Mouse (Mus musculus) gastrocnemius, postnatal 25 days (tissue): ENCODE measurements around the gene Unk. TPM values are rescaled to one million over a fixed set of nuclear protein-coding genes. Genes with fewer than 3 reads are reported as not detected.
"Not testable (repeated sequence)": the region's sequence is repeated elsewhere in the genome, so short reads cannot be mapped to it uniquely, and the experiment has no call there.

Source experiments
- DNase-seq: peaks from one replicate; pipeline ENCODE4 v3.0.0; 2022
- total RNA-seq, 2 experiments: library from RNA; stranded (reverse); gene quantifications; 1 replicate in 1 of 2; 2 replicates in 1 of 2; pipeline ENCODE4 v1.2.3; 2021

Unk gene
- total RNA-seq, 2 experiments from 2014 or later = 6.1 to 6.6 TPM

DNA sequence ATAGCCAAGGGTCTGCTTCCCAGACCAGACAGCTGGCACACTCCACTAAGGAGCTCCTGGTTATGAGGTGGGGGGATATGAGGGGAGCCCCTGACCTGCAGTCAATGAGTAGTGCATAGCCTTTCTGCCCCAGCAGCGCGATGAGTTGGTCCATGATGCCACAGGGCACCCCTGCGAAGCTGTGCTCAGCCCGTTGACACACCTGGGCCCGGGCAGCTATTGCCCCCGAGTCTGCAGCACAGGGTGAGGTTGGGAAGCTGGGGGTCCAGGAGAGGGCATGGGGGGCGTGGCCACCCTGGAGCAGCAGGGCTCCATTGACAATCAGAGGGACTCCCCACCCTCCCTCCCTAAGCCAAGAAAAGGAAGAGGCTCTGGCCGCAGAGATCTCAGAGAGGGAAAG lies 20.0 kb upstream of the Unk start:
- no peak for DNase-seq

DNA sequence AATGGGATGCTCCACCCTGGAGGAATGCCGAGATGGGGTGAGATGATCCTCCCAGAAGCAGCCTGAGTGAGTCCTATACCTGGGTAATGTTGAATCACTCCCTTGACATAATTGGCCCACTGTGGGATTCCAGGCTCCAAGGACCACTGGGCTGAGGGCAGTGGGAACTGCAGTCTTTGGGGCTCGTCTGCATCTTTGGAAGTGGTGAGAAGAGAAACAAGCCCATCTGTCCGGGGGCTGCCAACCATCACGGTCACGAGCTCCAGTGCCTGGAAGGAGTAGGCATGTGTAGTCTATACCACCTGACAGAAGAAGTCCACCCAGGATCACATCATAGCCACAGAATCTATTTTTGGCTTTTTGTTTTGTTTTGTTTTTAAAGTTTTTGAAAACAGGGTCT lies 19.2 kb upstream of the Unk start:
- DNase-seq = no peak

DNA sequence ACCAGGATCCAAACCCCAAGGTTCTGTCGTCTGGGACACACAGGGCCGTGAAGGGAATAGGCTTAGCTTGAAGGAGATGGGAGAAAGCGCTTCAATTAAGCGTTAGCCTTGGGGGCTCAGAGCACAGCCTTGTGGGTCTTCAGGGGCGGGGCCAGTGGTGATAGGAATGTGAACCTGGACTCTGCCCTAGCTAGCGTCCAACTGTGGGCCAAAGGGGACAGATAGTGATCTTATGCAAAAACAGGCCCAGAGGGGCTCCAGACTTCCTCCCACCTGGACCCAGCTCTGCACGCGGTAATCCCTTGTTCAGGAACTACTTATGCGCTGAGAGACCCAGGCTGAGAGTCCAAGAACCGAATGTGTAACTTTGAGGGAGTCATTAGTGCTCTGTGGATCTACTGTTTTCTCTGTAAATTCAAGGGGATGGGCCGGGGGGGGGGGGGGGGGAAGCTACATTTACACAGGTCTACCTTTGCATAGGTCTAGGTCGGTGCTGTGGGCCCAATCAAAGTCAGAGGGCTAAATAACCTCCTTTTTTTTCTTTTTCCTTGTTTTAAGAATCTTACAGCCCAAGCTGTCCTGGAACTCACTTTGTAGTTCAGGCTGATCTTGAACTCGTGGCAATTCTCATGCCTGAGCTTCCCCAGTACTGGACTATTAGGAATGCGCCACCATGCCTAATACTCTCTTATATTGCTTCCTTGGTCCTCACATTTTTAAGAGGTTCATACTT lies 18.4 kb upstream of the Unk start:
- DNase-seq = no peak

DNA sequence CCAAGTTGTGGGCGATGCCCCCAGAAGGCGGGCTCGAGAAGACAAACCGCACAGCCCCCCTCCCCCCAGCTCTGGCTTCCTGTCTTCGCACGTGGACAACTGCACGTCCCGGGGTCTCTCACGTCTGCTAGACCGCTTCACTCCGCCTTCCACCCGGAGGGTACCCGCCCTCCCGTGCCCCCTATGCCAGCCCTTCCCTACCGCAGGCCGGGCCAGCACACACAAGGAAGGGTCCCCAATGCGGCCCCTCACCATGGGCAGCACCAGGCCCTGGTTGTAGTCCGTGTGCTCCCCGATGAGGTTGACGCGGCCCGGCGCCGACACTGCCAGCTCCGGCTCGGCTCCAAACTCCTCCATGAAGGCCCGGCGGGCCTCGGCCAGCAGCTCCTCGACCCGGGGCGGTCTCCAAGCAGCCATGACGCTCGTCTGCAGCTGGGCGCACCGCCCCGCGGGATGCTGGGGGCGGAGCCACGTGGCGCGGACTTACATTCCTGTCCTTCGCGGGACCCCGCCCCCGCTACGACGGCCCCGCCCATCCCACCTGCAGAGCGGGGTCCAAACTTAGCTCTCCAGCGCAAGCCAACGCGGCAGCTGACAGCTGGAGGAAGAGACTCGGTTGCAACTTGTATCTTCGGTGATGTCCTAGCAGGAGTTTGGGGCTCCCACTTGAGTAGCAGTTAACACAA lies 17.7 kb upstream of the Unk start, which contains the start of gene Galk1:
Gene Galk1 (minus strand): TSS at position 458 of the 686 bp plus-strand sequence.
- DNase-seq = peak; percentile 91

DNA sequence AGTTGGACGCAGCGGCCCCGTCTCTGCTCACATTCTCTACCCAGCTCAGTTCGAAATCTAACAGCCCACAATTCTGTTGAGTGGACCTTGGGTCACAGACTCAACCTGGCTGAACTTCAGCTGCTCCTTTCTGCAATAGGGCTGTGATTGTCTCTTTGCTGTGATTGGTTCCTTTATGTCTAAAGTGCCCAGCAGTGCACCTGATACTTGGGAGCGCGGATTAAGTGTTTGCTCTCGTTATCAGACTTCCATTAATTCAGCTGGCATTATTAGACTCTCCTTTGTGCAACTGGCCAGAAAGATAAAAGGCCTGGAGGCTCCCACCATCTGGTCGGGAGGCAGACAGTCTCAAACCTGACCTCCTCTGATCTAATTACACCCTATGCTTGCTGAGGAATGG lies 15.3 kb upstream of the Unk start:
- no peak for DNase-seq

DNA sequence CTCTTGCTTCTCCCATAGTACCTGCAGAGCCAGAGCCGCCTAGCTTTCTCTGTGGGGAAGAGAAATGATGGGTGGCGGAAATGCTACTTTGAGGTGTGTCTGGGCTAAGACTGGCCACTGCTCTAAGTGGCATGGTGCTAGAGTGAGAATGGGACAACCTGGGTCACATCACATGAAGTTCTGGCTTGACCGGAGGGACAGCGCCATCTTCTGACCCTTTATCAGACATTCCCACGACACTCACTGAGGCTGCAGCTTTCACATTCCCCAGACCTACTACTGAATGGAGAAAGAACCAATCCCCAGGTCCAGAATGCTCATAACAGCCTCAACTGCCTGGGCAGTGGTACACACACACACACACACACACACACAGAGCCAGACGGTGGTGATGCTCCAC lies 12.0 kb upstream of the Unk start:
- DNase-seq = no peak

DNA sequence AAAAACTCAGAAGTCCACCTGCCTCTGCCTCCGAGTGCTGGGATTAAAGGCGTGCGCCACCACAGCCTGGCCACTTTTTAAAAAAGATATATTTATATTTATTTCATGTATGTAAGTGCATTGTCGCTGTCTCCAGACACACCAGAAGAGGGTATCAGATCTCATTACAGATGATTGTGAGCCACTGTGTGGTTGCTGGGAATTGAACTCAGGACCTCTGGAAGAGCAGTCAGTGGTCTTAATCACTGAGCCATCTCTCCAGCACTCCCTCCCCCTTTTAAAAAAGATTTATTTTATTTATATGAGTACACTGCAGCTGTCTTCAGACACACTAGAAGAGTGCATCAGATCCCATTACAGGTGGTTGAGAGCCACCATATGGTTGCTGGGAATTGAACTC lies 11.3 kb upstream of the Unk start:
- DNase-seq = not testable (repeated sequence)

DNA sequence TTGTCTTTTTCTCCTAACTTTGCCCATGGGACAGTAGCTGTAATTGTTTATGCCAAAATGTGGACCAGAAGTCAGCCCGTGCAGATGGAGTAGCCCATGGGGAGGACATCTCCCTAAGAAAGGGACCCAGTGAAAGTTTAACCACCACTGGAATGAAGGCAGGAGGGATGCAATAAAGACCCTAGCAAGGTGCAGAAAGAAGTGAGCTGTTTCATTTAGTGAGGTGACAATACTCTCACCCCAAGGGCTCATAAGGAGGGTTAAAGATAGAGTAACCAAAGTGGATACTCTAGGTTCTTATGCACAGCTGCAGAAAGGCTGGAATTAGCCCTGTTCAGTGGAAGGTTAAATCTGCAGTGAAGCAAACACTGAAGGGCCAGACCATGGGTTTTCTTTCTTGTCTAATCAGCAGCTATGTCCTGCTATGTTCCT lies 10.7 kb upstream of the Unk start:
- no peak for DNase-seq

DNA sequence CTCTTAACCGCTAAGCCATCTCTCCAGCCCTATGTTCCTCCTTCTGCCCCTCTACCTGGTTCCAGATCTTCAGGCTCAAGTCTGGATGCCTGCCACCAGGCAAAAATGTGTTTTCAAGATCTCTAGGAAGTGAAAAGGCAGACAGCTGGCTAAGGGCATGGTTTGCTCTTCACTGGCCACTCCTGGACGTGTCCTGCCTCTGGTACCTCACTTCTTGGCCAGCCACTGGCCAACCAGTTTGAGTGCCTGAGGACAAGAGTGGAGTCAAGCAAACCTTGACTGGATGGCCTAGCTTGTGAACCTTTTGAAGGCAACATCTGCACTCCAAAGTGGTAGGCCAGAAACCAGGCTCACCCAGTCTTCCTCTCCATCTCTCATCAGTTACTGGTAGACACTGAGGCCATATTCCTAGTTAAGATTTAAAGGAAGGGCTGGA lies 10.1 kb upstream of the Unk start:
- DNase-seq = no peak

DNA sequence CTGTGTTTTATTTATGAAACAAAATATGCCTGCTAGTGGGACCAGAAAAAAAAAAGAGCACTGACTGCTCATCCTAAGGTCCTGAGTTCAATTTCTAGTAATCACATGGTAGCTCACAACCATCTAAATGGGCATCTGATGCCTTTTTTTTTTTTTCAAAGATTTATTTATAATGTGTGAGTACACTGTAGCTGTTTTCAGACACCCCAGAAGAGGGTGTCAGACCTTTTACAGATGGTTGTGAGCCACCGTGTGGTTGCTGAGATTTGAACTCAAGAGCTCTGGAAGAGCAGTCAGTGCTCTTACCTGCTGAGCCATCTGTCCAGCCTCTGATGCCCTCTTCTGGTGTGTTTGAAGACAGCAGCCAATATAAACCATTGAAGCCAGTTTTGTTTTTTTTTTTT lies 9.6 kb upstream of the Unk start:
- no peak for DNase-seq

DNA sequence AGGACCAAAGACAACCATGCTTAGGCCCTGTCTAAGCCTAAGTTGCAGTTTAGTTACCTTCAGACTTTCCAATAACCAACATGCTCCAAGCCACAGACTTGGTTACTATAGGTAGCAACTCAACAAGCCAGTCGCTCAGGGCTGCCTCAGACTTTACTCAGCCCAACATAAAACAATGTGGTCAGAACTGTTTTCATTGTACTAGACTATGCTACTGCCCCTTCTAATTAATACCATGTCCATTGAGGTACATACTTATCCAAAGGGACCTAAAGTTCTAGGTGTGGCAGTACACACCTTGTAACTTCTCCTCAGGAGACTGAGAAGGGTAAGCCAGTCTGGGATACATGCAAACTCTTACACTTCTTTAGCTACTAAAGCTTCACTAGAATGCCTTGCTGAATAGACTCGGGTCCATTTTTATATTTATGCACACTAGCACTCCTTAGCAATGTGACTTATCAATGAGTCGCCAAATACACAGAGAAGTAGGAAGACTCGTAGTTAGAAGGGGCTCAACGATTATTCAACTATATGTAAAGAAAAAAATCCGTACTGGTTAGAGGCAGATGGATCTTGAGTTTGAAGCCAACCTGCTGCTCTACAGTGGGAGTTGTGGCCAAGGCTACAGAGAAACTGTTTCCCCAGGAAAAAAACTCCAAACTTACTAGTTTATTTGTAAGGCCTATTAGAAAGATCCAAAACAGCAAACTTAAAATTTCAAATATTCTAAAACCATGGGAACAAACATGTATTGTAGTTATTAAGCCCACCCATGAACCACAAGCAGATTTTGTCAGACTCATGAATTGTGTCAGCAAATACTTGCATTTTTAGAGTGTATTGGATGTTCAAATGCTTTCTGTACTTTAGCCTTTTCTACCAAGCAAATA lies 8.5 kb upstream of the Unk start:
- DNase-seq = no peak

DNA sequence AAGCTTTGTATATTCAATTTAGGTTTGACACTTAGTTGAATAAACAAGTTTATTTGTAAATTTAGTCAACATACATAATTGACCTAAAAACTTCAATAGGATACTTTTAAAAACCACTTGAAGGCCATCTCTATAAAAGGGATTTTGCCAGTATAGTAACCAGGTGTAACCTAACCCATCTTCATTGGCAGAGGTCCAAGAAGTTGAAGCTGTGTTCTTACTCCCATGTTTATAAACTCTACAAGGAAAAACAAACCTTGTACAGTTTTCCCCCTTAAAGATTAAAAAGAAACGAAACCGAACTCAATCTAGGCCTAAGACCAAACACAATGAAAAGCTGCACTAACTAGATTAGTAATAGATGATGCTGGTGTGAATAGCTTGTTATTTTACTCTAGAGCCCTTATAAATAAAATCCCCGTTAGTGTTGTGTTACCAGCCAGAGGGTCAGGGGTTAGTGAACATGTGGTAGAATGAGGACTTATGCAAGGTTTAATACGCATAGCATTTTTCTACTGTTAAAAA lies 7.8 kb upstream of the Unk start:
- DNase-seq = no peak

DNA sequence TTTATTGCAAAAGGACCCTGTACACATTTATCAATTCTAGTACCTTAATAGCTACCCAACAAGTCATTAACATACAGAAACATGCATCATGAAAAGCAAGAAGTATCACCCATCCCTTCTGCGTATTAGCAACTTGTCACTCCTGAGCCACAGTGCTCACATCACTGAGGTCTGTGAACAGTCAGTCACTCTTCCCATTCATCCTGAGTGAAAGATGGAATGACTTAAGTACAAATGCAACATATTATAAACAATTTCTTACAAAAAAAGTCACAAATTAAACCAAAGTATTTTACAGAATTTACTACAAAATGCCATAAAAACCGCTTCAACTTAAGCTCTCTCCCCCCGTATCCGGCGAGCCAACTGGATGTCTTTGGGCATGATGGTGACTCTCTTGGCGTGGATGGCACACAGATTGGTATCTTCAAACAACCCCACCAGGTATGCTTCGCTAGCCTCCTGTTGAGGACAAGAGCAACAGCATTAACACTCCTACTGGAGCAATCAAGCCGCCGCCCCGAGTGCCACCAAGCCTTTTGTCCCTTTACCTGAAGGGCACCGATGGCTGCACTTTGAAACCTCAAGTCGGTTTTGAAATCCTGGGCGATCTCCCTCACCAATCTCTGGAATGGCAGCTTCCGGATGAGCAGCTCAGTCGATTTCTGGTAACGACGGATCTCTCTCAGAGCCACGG lies 6.9 kb upstream of the Unk start:
- DNase-seq = not testable (repeated sequence)

DNA sequence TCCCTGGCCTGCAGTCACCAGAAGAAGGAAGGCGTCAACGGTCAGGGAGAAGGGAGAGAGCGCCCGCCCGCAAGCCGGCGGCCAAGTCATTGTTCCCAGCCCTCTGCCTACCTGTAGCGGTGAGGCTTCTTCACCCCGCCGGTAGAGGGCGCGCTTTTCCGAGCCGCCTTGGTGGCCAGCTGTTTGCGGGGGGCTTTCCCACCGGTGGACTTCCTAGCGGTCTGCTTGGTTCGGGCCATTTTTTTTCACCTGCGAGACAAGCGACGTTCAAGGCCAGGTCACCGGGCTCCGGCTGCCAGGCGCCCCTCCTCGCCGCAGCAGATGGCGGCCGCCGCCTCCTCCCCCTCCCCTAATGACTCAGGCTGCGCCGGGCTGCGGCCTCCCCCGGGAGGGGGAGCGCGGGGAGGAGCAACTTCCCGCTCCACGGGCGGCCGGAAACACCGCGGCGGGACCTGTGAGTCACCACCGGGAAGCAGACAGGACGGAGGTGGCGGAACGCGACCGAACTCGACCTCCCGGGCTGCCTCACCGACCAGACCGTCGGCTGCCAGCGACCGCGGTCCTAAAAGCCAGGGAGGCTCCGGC lies 6.3 kb upstream of the Unk start:
- peak; percentile 82 for DNase-seq

DNA sequence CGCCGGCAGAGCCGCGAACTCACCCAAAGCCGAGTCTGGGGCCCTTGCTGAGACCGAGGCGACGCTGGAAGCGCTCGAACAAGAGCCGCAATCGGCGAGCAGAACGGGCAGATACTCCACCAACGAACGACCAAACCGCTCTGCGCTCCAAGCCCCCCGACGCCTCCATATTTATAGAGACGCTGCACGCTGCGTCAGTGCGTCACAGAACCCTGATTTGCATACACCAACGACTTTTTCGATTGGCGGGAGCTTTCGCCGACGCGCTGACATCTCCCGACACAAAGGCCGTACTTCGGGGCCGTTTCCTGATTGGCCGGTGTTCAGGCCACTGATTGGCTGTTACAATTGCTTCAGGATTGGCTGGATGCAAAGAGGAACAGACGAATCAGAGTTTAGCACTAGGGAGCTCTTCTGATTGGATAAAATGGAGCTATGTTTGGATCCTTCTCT lies 5.7 kb upstream of the Unk start:
- peak; percentile 97 for DNase-seq

DNA sequence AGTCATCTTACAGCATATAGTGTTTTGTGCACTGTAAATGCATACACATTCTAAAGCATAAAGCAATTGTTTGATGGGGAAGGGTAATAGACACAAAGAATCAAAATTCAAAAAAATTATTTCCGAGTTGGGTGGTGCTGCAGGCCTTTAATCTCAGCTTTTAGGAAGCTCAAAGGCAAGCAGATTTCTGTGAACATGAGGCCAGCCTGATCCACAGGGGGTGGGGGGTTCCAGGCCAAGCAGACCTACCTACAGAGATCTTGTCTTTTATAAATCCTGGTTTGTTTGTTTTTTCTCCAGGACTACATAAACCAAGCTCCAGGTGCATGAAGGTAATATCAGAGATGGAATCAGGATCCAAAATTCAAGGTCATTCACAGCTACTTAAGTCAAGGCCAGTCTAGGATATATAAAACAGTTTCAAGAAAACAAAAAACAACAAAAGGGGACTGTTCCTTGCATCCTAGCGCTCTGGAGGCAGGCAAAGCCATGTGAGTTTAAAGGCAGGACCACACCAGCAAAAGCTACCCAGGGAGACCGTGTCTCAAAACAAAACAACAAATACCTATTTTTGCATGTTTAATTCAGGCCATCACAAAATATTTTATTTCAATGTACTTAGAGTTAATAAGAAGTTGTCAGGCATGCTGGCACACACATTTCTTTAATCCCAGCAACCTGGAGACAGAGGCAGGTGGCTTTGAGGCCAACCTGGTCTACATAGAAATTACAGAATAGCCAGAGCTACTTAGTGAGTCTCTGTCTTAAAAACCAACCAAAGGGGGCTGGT lies 4.9 kb upstream of the Unk start:
- no peak for DNase-seq

DNA sequence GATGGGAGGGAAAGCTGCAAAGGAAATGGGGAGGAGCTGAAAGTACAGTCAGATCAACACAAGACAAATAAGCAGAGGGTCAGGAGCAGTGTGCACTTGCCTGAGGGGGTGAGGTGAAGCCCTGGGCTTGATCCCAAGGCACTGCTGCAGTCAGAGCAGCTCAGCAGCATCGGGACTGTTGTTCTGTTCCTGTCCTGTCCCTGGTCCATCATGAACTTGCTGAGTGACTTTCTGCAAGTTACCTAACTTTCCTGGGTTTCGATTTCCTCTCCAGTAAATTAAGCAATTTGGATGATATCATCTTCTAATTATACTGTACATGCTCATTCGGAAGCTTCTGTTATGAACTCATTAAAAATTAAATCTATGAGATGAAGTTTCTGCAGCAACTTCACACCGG lies 2.4 kb upstream of the Unk start, which contains the start of gene H3f3b:
Gene H3f3b (minus strand): TSS at position 207 of the 400 bp plus-strand sequence.
- DNase-seq = no peak

DNA sequence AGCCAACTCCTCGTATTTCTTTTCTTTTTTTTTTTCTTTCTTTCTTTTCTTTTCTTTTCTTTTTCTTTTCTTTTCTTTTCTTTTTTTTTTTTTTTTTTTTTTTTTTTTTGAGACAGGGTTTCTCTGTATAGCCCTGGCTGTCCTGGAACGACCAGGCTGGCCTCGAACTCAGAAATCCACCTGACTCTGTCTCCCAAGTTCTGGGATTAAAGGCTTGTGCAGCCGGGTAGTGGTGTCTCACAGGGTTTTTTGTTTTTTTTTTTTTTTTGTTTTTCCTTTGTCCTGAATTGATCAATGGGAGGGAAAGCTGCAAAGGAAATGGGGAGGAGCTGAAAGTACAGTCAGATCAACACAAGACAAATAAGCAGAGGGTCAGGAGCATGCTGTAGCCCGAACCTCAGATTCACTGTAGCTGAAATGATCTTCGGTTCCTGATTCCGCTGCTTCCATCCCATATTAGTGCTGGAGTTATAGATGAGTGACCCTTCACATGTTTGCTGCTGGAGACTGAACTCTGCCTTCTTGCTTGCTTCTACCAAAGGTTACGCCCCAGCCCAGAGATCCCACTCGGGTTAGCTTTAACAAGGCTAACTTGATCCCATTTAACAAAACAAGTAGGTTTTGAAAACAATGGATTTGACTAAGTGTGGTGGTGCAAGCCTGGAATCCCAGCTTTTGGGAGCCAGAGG lies 1.8 kb upstream of the Unk start:
- no peak for DNase-seq

DNA sequence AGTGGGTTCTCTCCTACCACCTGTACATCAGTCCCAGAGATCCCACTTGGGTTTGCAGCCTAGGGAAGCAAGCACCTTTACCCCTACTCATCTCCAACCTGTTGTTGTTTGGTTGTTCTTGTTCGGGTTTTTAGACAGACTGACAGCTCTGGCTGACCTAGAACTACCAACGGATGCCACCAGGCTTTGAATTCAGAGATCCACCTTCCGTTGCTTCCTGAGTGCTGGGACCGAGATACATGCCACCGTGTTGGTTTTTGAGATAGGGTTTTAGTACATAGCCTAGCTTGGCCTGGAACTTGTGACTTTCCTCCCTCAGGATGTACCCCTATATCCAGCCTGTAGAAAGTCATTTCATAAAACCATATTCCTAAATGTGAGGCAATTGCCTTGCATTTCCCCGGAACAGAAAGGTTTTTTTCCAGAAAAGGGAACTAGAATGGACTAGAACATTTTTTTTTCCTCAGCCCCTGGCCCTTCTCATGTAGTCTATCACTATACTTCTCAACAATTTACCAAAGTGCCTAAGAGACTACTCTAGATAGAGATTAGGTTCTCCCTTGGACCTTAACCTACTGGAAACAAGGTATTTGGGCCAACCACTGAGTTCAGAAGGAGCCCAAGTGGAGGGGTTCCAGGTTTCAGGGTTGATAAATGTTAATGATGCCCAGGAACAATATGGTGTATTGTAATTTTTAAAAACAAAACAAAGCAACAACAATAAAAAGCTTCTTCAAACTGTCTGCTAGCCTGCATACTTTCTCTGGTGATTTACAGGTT lies 846 bp upstream of the Unk start:
- DNase-seq = no peak
